Mouse (Mus musculus) spleen, postnatal 4 days (tissue): Measurements from ENCODE around the gene Cobl.

ENCODE experiments used
- DNase-seq, 2 experiments: peaks; one replicate each; pipeline ENCODE4 v3.0.0; 2022; ENCODE audit warnings: low spot score in 2 of 2

Cobl gene

GRCm38 (mm10) chr11:12444215-12444614 lies 20.5 kb downstream of the Cobl start:
- DNase-seq = no peak

- DNase-seq = no peak
Measured at GRCm38 (mm10) chr11:12443614-12444013, 21.1 kb downstream of the Cobl start.

GRCm38 (mm10) chr11:12443185-12443584 lies 21.6 kb downstream of the Cobl start:
- no peak for DNase-seq

GRCm38 (mm10) chr11:12442283-12442682 lies 22.5 kb downstream of the Cobl start:
- DNase-seq = no peak

GRCm38 (mm10) chr11:12435905-12436304 lies 28.9 kb downstream of the Cobl start:
- DNase-seq = no peak

GRCm38 (mm10) chr11:12435018-12435417 lies 29.7 kb downstream of the Cobl start:
- DNase-seq = no peak

- no peak for DNase-seq
Measured at GRCm38 (mm10) chr11:12434597-12434996, 30.2 kb downstream of the Cobl start.

- DNase-seq = no peak
Measured at GRCm38 (mm10) chr11:12431911-12432310, 32.8 kb downstream of the Cobl start.

- no peak for DNase-seq
Measured at GRCm38 (mm10) chr11:12430231-12431041, 34.3 kb downstream of the Cobl start.

- DNase-seq = no peak
Measured at GRCm38 (mm10) chr11:12426746-12427145, 38.0 kb downstream of the Cobl start.

GRCm38 (mm10) chr11:12424205-12424604 lies 40.6 kb downstream of the Cobl start:
- DNase-seq = no peak

- no peak for DNase-seq
Measured at GRCm38 (mm10) chr11:12421183-12421582, 43.6 kb downstream of the Cobl start.

- no peak for DNase-seq
Measured at GRCm38 (mm10) chr11:12420146-12420545, 44.6 kb downstream of the Cobl start.

GRCm38 (mm10) chr11:12416899-12417298 lies 47.9 kb downstream of the Cobl start:
- DNase-seq = no peak

GRCm38 (mm10) chr11:12415329-12415728 lies 49.4 kb downstream of the Cobl start:
- no peak for DNase-seq

- DNase-seq = no peak
Measured at GRCm38 (mm10) chr11:12411950-12412349, 52.8 kb downstream of the Cobl start.

- DNase-seq = no peak
Measured at GRCm38 (mm10) chr11:12411075-12411807, 53.5 kb downstream of the Cobl start.

- no peak for DNase-seq
Measured at GRCm38 (mm10) chr11:12409463-12409862, 55.3 kb downstream of the Cobl start.

- no peak for DNase-seq
Measured at GRCm38 (mm10) chr11:12407834-12408233, 56.9 kb downstream of the Cobl start.

GRCm38 (mm10) chr11:12399903-12400302 lies 64.9 kb downstream of the Cobl start:
- no peak for DNase-seq

- no peak for DNase-seq
Measured at GRCm38 (mm10) chr11:12396196-12396595, 68.6 kb downstream of the Cobl start.

GRCm38 (mm10) chr11:12394701-12395100 lies 70.1 kb downstream of the Cobl start:
- DNase-seq = no peak

GRCm38 (mm10) chr11:12394151-12394550 lies 70.6 kb downstream of the Cobl start:
- no peak for DNase-seq
